Mouse (Mus musculus): ENCODE results near the gene Tfap2c.

Gene Tfap2c

GRCm38 (mm10) chr2:172549371-172550155 lies at the start of gene Tfap2c:
TSS of gene Tfap2c (plus strand) at chr2:172549593.
- CTCF ChIA-PET: interaction anchor here (0.9 kb wide), 1 partner anchor 246 kb away, joined by 3 read pairs; no protein-coding TSS in a partner anchor

GRCm38 (mm10) chr2:172500752-172501316 lies 48.6 kb upstream of the Tfap2c start:
- CTCF ChIA-PET: no interaction called here

- CTCF ChIA-PET: no interaction called here
Observed at GRCm38 (mm10) chr2:172501341-172501740, 48.1 kb upstream of the Tfap2c start.

- CTCF ChIA-PET: interaction anchor here (0.6 kb wide), 1 partner anchor 26 kb away, joined by 3 read pairs; no protein-coding TSS in a partner anchor
Observed at GRCm38 (mm10) chr2:172502168-172502567, 47.2 kb upstream of the Tfap2c start.

- CTCF ChIA-PET: no interaction called here
Observed at GRCm38 (mm10) chr2:172506121-172506520, 43.3 kb upstream of the Tfap2c start.

GRCm38 (mm10) chr2:172510056-172510712 lies 39.2 kb upstream of the Tfap2c start:
- CTCF ChIA-PET: no interaction called here

GRCm38 (mm10) chr2:172510899-172511298 lies 38.5 kb upstream of the Tfap2c start:
- CTCF ChIA-PET: no interaction called here

- CTCF ChIA-PET: no interaction called here
Observed at GRCm38 (mm10) chr2:172516407-172516992, 32.9 kb upstream of the Tfap2c start.

GRCm38 (mm10) chr2:172520616-172521371 lies 28.6 kb upstream of the Tfap2c start:
- CTCF ChIA-PET: no interaction called here

GRCm38 (mm10) chr2:172522528-172522927 lies 26.9 kb upstream of the Tfap2c start:
- CTCF ChIA-PET: no interaction called here

- CTCF ChIA-PET: no interaction called here
Observed at GRCm38 (mm10) chr2:172527175-172527574, 22.2 kb upstream of the Tfap2c start.

GRCm38 (mm10) chr2:172543987-172544386 lies 5.4 kb upstream of the Tfap2c start:
- CTCF ChIA-PET: no interaction called here

GRCm38 (mm10) chr2:172544601-172545127 lies 4.7 kb upstream of the Tfap2c start:
- CTCF ChIA-PET: no interaction called here

GRCm38 (mm10) chr2:172545592-172546235 lies 3.7 kb upstream of the Tfap2c start:
- CTCF ChIA-PET: no interaction called here

GRCm38 (mm10) chr2:172546551-172546950 lies 2.8 kb upstream of the Tfap2c start:
- CTCF ChIA-PET: no interaction called here

- CTCF ChIA-PET: interaction anchor here (0.5 kb wide), 1 partner anchor 13 kb away, joined by 6 read pairs; no protein-coding TSS in a partner anchor
Observed at GRCm38 (mm10) chr2:172547116-172547515, 2.3 kb upstream of the Tfap2c start.

- CTCF ChIA-PET: interaction anchor here (0.5 kb wide), 1 partner anchor 14 kb away, joined by 6 read pairs; no protein-coding TSS in a partner anchor
Observed at GRCm38 (mm10) chr2:172547807-172548586, 1.4 kb upstream of the Tfap2c start.

GRCm38 (mm10) chr2:172548672-172549255 lies 629 bp upstream of the Tfap2c start:
- CTCF ChIA-PET: interaction anchor here (0.9 kb wide), 1 partner anchor 247 kb away, joined by 3 read pairs; no protein-coding TSS in a partner anchor

- CTCF ChIA-PET: no interaction called here
Observed at GRCm38 (mm10) chr2:172550364-172551080, 1.1 kb downstream of the Tfap2c start.

All from spleen, embryonic (tissue).